Mouse (Mus musculus) cerebellum, postnatal 25 days (tissue): ENCODE results near the gene Vmn2r14.
"Not testable (repeated sequence)": the region's sequence is repeated elsewhere in the genome, so short reads cannot be mapped to it uniquely, and the experiment has no call there.

Experiments used
- DNase-seq, 2 experiments: peaks; one replicate each; pipeline ENCODE4 v3.0.0; 2021; ENCODE audit warnings: mixed read lengths in 2 of 2

The Vmn2r14 gene

DNA sequence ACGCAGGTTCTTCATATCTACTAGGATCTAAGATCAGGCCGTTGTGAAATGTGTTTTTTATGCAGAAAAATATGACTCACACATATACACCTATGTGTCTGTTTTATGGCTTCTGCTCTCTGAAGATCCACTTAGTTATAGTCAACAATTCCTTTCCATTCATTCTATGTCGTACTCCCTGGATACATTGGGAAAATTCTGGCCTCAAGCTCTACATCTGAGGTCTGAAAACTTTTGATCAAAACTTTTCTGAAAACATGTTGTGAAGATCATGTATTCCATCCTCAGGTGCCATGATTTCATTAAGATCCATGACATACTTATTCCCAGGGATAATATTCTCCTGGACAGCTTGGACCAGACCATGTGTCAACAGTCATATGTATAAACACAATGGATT lies at the start of gene Vmn2r14:
Gene Vmn2r14, minus strand, starts transcription at position 101 of the 400 bp plus-strand sequence.
- no peak for DNase-seq

DNA sequence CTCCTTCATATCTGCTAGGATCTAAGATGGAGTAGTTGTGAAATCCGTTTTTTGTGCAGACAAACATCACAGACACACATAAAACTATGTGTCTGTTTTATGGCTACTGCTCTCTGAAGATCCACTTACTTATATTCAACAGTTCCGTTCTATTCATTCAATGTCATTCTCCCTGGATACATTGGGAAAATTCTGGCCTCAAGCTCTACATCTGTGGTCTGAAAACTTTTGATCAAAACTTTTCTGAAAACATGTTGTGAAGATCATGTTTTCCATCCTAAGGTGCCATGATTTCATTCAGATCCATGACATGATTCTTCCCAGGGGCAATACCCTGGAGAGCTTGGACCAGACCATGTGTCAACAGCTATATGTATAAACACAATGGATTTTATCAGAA lies 32.4 kb downstream of the Vmn2r14 start, which contains the start of gene Vmn2r13:
Gene Vmn2r13, minus strand, starts transcription at position 101 of the 400 bp plus-strand sequence.
- not testable (repeated sequence) for DNase-seq

DNA sequence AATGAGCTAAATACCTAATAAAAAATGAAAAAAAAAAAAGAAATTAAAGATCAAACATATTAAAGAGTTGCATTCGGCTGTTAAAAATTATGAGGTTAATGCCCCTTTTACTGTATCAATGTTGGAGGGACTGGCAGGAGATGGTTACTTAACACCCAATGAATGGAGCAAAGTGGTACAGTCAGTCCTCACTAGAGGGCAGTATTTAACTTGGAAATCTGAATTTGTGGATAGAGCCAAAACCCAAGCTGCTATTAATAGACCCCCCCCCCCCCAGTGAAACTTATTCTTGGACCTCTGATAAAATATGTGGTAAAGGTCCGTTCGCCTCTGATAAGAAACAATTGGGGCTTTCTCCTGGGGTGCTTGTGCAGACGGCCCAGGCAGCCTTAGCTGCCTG lies 57.7 kb downstream of the Vmn2r14 start:
- DNase-seq, result not testable (repeated sequence)
